Mouse (Mus musculus) forebrain, embryonic 16.5 days (tissue): ENCODE measurements around the gene Gm9639. TPM values are rescaled to one million over a fixed set of nuclear protein-coding genes. Genes with fewer than 3 reads are reported as not detected.
"Not testable (repeated sequence)": the region's sequence is repeated elsewhere in the genome, so short reads cannot be mapped to it uniquely, and the experiment has no call there.

Experiments
- ATAC-seq: fragments of 200-750 bp; cut with Nextera tagmentation; 2 replicates; pipeline ENCODE4 v1.8.0; 2017; ENCODE audit warnings: mild to moderate bottlenecking, moderate library complexity
- H3K27ac ChIP-seq: fragments of 300-500 bp; sonication (generic); 2 replicates; pipeline ENCODE4 v1.5.1; 2014; ENCODE audit warnings: low read length, control low read depth
- H3K27me3 ChIP-seq: fragments of 300-500 bp; sonication (generic); replicated peaks from 2 replicates; pipeline ENCODE4 v1.6.1; 2014; ENCODE audit warnings: low read length; ENCODE audit not compliant: control insufficient read depth, insufficient read depth
- H3K36me3 ChIP-seq: fragments of 300-500 bp; sonication (generic); 2 replicates; pipeline ENCODE4 v1.6.1; 2014; ENCODE audit not compliant: control insufficient read depth, insufficient read depth
- H3K4me1 ChIP-seq: fragments of 300-500 bp; sonication (generic); replicated peaks from 2 replicates; pipeline ENCODE4 v1.6.1; 2014; ENCODE audit warnings: low read length; ENCODE audit not compliant: control insufficient read depth, insufficient read depth
- H3K4me2 ChIP-seq: fragments of 300-500 bp; sonication (generic); 2 replicates; pipeline ENCODE4 v1.6.1; 2014; ENCODE audit warnings: mild to moderate bottlenecking, low read length, control low read depth
- H3K4me3 ChIP-seq: fragments of 300-500 bp; sonication (generic); replicated peaks from 2 replicates; pipeline ENCODE4 v1.5.1; 2014; ENCODE audit warnings: mild to moderate bottlenecking, low read length, control low read depth
- H3K9ac ChIP-seq: fragments of 300-500 bp; sonication (generic); replicated peaks from 2 replicates; pipeline ENCODE4 v1.6.1; 2014; ENCODE audit warnings: low read depth, low read length, control low read depth
- H3K9me3 ChIP-seq: fragments of 300-500 bp; sonication (generic); 2 replicates; pipeline ENCODE4 v1.6.1; 2016; ENCODE audit warnings: low read length; ENCODE audit not compliant: control insufficient read depth
- WGBS: fragments of 180-500 bp; shearing (Covaris S2); extraction: QIAGEN DNeasy Blood & Tissue Kit; methylation state at CpG from one replicate; pipeline ENCODE4 v1.1.7; 2014; 5-methylcytosine and 5-hydroxymethylcytosine counted together
- polyA plus RNA-seq: library from polyadenylated mRNA; unstranded; fragments of >200 nt; fragmentation: Nextera tagmentation; extraction: Ambion mirVana; gene quantifications from 2 replicates; pipeline ENCODE4 v1.2.1, GENCODE M21; 2015

Gene Gm9639
- polyA plus RNA-seq, 1 experiment from 2014 or later = not detected

DNA sequence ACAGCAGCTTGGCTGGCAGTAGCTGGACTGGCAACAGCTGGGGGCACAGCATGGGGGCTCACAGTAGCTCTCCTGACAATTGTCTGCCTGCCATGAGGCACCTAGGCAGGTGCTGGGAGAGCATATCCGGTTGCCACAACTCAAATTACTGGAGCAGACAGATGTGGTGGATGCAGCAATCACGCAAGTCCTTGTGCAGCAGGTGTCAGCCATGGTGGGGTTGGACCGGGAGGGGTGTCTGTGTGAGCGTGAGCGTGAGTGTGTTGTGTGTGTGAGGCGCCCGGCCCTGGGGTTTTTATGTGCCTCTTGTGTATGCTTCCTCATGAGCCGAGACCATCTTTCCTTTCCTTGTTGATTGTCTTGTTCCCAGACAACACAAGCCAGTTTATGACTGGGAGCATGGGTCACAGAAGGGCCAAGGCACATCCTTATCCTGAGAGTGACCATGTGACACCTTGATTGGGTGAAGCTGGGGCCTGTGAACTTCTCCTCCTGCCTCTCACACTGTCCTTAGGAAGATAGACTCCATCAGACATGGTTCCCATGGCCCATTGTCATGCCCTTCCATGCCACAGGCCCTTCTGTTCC, 4.1 kb upstream of the Gm9639 start, which contains the start of gene Gm19668:
Gene Gm19668, minus strand, starts transcription at position 213 of the 588 bp plus-strand sequence.
- H3K4me3 ChIP-seq = no peak within 1 kb of the TSS
- H3K4me1 ChIP-seq = no peaks in the 10 kb centered on the region
- 67% methylated on average over 8 of the region's 8 CpGs for WGBS
- H3K4me2 ChIP-seq = no peak within 1 kb of the TSS
- H3K9ac ChIP-seq = no peak within 1 kb of the TSS
- no peaks in the 10 kb centered on the region for H3K36me3 ChIP-seq
- H3K9me3 ChIP-seq = no peaks in the 10 kb centered on the region
- no peaks in the 10 kb centered on the region for H3K27me3 ChIP-seq
- H3K27ac ChIP-seq = 0 out of 2 replicates have a peak within 1 kb of the TSS, but pooled peaks have one; percentile 10
- ATAC-seq = no peak

DNA sequence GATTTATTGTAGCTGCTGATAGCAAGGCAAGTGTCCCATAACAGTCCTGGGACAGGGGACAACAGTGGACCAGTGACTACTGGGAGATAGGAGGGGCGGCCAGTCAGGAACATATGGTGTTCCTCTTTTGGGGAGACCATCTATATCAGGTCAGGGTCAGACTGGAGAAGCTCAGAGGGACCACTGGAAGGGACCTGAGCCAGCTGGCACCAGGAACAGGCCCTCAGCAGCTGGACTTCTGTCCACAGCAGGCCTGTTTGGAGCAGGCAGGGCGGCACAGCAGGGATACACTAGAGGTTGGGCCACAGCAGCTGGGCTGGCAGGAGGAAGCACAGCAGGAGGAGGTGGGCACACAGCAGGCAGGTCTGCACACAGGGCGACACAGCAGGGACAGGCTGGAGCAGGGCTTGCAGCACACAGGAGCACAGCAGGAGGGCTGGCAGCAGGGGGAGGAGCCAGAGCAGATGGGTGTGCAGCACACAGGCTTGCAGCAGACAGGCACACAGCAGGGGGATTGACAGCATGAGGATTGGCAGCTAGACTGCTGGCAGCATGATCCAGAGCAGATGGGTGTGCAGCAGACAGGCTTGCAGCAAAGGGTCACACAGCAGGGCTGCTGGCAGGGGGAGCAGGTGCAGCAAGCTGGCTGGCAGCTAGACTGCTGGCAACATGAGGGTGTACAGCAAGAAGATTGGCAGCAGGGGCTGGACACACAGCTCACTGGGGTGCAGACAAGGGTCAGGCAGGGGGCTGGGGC, 3.5 kb upstream of the Gm9639 start:
- WGBS = 32% methylated on average over 3 of the region's 3 CpGs
- not testable (repeated sequence) for H3K4me3 ChIP-seq, H3K27me3 ChIP-seq, H3K4me1 ChIP-seq, H3K36me3 ChIP-seq, H3K9ac ChIP-seq, H3K4me2 ChIP-seq, H3K9me3 ChIP-seq, ATAC-seq
- 0 out of 2 replicates have a peak overlapping the region, but pooled peaks have one; percentile 10 for H3K27ac ChIP-seq

DNA sequence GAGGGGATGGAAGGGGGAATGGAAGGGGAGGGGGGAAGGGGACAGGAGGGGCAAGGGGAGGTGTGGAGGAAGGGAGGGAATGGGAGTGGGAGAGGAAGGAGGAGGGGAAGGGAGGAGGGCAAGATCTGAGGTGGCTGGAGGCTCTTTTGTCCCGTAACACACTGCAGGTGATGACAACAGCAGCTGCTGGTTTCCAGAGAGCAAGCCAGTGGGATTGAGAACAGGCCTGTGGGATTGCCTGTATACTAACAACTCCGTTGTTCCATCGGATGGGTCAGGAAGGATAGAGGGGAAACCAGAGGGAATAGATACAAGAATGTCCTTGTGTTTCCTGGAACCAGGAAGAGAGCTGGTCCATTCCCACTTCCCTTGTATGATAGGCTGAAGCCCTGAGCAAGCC, 2.8 kb upstream of the Gm9639 start:
- Histone ChIP-seq H3K4me2 (no peak overlapping the region), H3K9me3 (no peaks in the 10 kb centered on the region), H3K4me3 (no peak overlapping the region), H3K4me1 (no peaks in the 10 kb centered on the region), H3K36me3 (no peaks in the 10 kb centered on the region), H3K27ac (no peak overlapping the region), H3K9ac (no peak overlapping the region), H3K27me3 (no peaks in the 10 kb centered on the region)
- WGBS = 15% methylated on average over 3 of the region's 3 CpGs
- no peak for ATAC-seq

DNA sequence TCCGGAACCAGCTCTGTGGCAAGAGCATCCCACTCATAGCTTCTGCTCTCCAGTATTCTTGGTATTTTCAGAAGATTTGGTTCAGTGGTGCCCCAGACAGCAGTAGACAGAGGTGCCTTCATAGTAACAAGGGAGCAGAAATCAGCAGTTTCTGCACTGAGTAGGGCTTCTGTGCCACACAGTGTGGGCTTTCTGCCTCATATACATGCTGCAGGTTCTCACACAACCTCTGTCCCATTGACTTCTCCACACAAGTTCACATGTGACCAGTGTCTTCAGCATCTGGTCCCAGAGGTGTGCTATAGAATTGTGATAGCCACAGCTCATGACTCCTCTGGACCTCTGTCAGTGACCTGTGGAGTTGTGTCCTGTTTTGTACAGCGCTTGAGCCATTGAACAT, 6.3 kb downstream of the Gm9639 start:
- 94% methylated on average over 2 of the region's 2 CpGs for WGBS

DNA sequence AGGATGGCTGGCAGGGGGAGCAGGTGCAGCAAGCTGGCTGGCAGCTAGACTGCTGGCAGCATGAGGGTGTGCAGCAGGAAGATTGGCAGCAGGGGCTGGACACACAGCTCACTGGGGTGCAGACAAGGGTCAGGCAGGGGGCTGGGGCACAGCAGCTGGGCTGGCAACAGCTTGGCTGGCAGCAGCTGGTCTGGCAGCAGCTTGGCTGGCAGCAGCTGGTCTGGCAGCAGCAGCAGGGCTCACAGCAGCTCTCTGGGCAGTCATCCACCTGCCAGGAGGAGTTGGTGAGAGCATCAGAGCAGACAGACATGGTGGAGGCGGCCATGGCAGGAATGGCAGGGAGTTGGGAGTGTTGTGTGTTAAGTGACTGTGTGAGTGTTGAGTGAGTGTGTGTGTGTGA, 7.0 kb downstream of the Gm9639 start, which contains the start of gene Gm7137:
Gene Gm7137, minus strand, starts transcription at position 325 of the 400 bp plus-strand sequence.
- H3K36me3 ChIP-seq, H3K4me2 ChIP-seq, H3K9me3 ChIP-seq, ATAC-seq, H3K27me3 ChIP-seq, H3K27ac ChIP-seq, H3K4me3 ChIP-seq, H3K9ac ChIP-seq, H3K4me1 ChIP-seq: not testable (repeated sequence)
- no CpG with 5 or more reads among the region's 1 CpGs for WGBS

More for the DNA sequence above, 6.3 kb downstream of the Gm9639 start:
- no peaks in the 10 kb centered on the region for H3K36me3 ChIP-seq
- no peak overlapping the region for H3K4me3 ChIP-seq
- no peaks in the 10 kb centered on the region for H3K9me3 ChIP-seq
- no peaks in the 10 kb centered on the region for H3K27me3 ChIP-seq
- H3K27ac ChIP-seq = no peak overlapping the region
- no peak for ATAC-seq
- no peak overlapping the region for H3K9ac ChIP-seq
- H3K4me1 ChIP-seq = no peaks in the 10 kb centered on the region
- H3K4me2 ChIP-seq = no peak overlapping the region

DNA sequence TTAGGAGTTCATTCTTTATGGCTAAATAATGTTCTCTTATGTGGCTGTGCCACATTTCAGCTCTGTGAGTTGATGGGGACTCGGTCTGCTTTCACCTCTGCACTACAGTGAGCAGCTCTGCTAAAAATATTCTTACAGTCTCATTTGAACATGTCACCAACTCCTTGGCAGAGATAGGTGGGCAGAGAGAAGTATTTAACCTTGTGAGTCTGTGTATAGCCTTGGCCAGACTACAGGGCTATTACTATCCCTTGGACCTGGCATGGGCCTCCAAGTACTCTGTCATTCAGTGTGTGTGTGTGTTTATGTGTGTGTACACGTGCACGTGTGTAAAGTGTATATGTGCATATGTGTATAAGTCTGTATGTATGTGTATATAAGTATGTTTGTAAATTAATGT, 11.5 kb downstream of the Gm9639 start:
- 100% methylated on average over 1 of the region's 3 CpGs for WGBS
- not testable (repeated sequence) for H3K4me2 ChIP-seq, ATAC-seq, H3K4me3 ChIP-seq, H3K9me3 ChIP-seq, H3K36me3 ChIP-seq, H3K4me1 ChIP-seq, H3K27ac ChIP-seq, H3K9ac ChIP-seq, H3K27me3 ChIP-seq

DNA sequence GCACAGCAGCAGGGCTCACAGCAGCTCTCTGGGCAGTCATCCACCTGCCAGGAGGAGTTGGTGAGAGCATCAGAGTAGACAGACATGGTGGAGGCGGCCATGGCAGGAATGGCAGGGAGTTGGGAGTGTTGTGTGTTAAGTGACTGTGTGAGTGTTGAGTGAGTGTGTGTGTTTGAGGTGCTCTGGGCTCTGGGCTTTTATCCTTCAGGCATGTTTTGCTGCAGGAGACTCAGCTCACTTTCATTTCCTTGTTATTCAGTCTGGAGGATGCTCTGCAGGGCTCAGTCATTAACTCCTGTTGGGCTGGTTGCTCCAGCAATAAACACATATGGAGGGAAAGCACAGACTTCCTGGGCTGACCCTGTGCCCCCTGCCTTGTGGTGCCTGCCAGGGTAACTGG, 12.4 kb downstream of the Gm9639 start, which contains the start of gene Gm3250:
Gene Gm3250, minus strand, starts transcription at position 101 of the 400 bp plus-strand sequence.
- 60% methylated on average over 1 of the region's 1 CpGs for WGBS
- not testable (repeated sequence) for H3K9me3 ChIP-seq, H3K27me3 ChIP-seq, H3K27ac ChIP-seq, H3K4me1 ChIP-seq, H3K4me2 ChIP-seq, H3K9ac ChIP-seq, H3K36me3 ChIP-seq, ATAC-seq, H3K4me3 ChIP-seq

DNA sequence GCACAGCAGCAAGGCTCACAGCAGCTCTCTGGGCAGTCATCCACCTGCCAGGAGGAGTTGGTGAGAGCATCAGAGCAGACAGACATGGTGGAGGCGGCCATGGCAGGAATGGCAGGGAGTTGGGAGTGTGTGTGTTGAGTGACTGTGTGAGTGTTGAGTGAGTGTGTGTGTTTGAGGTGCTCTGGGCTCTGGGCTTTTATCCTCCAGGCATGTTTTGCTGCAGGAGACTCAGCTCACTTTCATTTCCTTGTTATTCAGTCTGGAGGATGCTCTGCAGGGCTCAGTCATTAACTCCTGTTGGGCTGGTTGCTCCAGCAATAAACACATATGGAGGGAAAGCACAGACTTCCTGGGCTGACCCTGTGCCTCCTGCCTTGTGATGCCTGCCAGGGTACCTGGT, 18.0 kb downstream of the Gm9639 start, which contains the start of gene Gm7138:
Gene Gm7138, minus strand, starts transcription at position 101 of the 400 bp plus-strand sequence.
- H3K4me1 ChIP-seq, H3K27ac ChIP-seq, H3K9me3 ChIP-seq, H3K4me3 ChIP-seq, H3K9ac ChIP-seq, H3K36me3 ChIP-seq, ATAC-seq, H3K27me3 ChIP-seq, H3K4me2 ChIP-seq: not testable (repeated sequence)
- 50% methylated on average over 1 of the region's 1 CpGs for WGBS

DNA sequence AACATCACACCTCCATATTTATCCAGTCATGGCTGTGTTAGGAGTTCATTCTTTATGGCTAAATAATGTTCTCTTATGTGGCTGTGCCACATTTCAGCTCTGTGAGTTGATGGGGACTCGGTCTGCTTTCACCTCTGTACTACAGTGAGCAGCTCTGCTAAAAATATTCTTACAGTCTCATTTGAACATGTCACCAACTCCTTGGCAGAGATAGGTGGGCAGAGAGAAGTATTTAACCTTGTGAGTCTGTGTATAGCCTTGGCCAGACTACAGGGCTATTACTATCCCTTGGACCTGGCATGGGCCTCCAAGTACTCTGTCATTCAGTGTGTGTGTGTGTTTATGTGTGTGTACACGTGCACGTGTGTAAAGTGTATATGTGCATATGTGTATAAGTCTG, 22.7 kb downstream of the Gm9639 start:
- not testable (repeated sequence) for H3K9me3 ChIP-seq

More for the DNA sequence above, 22.7 kb downstream of the Gm9639 start:
- H3K9ac ChIP-seq, ATAC-seq, H3K4me2 ChIP-seq, H3K4me3 ChIP-seq, H3K27me3 ChIP-seq, H3K4me1 ChIP-seq, H3K36me3 ChIP-seq, H3K27ac ChIP-seq: not testable (repeated sequence)
- 100% methylated on average over 1 of the region's 3 CpGs for WGBS
